Mouse (Mus musculus): ENCODE measurements around the gene Ccr7.

Gene Ccr7

DNA sequence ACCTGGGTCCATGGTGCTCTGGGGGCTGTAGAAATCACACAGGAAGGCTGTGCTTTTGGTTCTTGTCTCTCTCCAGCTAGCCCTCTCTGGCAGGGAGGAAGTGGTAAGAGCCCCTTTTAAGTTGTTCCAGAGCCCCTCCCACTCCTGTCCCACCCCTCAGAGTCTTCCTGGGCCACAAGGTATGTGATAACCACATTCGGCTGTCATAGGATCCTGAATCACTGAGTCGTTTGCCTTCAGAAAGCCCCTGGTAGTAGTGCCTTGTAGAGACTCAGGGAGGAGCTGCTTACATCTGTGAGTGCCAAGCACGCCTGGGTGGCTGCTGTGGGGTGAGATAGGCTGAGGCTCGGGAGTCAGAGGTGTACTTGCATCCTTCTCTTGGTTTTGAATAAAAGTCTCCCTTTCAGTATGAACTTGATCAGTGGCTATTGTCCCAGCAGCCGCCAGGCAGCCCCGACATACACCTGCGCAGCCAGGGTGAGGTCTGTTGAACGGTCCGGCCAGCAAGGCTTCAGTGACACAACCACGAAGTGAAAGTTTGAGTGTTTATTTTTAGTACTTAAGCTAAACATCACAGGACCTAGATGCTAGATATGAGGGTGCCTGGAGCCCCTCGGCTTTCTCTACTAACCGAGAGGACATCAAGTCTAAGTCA, at the start of gene Ccr7:
Gene Ccr7, minus strand, starts transcription at position 91 of the 655 bp plus-strand sequence.
- DNase-seq, result no peak

DNA sequence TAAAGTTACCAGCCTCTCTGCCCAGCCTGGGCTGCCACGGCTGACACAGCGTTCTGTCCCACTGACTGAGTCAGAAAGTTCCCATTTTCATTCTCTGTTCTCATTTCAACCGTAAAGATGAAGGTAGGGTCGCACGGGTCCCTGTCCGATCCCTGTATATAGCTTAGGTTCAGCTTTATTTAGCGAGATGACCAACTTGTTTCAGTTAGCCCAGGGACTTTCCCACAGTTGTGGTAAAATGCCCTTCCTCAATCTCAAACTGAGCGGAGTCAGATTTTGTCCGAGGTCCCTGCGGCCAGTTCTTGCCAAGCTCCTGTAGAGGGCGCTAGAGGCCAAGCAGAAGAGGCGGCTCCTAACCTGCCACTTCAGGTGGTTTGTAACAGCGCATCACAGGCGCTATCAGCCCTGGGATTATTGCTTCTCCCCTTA, 34.3 kb upstream of the Ccr7 start:
- peak; percentile 77 to 84 for DNase-seq

DNA sequence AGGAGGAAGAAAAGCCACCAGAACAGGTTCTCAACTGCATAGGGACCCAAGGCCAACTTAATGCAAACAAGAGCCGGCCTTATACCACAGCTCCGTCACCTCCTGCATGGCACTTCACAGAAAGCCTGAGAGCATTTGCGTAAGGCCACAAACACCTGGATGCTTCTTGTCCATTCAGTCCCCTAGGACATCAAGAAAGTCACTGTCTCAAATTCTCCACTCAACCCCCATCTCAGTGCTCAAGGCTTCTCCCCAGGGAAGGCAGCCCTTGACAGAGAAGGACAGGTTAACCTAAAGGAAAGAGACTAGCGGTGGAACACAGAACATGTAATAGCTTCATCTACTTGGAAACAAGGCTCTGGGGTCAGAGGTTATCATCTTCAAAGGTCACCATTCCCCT, 32.5 kb upstream of the Ccr7 start:
- no peak for DNase-seq

DNA sequence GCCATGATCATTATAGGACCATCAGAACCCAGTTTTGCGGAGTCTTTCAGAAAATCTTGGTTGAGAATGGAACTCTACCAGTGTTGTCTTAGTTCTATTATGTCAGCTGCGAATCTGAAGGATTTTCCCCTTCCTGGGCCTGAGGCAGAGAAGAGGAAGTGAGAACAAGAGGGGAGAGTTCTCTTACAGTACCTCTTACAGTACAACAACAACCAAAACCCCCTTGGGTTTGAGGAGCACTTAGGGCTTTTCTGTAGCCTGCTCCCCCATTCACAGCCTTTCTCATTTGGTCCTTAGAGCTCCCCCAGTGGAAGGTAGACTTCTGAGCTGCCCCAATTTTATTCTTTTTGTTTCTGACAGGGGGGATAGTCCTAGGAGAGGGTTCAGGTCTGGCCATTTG, 32.0 kb upstream of the Ccr7 start:
- no peak for DNase-seq

DNA sequence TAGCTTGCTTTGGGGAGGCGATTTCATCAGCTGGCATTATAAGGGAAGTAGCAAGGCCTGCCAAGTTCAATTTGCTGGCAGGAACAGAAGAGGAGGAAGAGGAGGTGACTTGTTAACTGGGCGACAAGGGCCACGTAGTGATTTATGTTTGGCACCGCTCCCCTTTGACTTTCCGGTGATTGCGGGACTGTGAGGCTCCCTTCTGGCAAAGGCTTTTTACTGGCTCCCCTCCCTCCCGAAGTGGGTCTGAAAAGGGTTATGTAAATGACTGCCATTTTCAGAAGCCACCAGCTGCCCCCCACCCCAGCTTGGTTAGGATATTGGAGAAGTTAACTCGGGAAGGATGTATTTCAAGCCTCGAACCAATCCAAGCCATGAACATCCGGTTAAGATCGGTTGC, 27.7 kb upstream of the Ccr7 start:
- no peak for DNase-seq

- DNase-seq, result no peak
These were observed 25.2 kb upstream of the Ccr7 start for GRCm38 (mm10) chr11:99180071-99180470.

GRCm38 (mm10) chr11:99177925-99178198, 23.0 kb upstream of the Ccr7 start:
- DNase-seq, result no peak

DNA sequence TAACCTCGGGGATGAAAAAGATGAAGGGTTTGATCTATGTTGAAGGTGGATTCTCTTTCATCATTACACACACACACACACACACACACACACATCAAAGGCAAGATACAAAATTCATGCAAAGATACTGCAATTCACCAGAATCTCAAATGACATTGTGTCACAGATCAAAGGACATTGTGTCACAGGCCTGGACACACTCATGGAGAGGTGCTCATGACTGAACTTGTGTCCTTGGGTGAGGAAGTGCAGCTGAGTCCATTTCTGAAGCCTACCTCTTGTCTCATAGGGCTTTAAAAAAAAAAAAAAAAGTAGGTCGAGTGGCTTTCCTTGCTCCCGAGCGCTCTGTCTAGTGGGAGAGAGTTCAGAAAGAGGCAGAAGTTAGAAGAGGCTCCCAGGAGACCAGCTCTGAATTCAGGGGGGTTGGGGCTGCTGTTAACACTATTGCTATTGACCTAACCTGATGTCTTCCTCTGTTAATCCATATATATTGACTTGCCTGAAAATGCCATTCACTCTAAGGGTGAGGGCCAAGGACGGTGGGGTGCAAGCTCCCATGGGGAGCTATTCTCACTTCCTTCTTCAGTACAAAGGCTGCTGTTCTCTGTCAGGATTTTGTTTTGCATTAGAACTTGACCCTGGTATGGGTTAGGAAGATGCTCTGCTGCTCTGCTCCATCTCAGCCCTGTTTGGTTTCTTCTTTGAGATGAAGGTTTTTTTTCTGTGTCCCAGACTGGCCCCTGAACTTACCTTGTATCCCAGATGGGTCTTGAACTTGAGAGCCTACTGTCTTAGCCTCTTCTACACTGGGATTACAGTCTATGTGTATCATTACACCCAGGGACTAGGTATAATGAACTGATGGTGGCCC, 22.4 kb upstream of the Ccr7 start:
- DNase-seq, result no peak

DNA sequence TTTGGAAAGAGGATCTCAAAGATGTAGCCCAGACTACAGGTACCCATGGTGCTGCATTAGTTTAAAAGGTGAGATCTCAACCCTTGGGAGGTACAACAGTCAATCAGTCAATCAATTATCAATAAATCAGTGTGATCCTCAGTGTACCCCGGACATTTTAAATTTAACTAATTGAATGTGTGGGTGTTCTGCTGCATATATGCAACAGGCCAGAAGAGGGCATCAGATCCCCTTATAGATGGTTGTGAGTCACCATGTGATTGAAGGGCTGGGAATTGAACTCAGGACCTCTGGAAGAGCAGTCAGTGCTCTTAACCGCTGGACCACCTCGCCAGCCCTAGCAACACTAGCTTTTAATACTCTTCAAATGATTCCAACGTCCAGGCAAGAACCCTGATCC, 17.1 kb upstream of the Ccr7 start:
- DNase-seq, result no peak

DNA sequence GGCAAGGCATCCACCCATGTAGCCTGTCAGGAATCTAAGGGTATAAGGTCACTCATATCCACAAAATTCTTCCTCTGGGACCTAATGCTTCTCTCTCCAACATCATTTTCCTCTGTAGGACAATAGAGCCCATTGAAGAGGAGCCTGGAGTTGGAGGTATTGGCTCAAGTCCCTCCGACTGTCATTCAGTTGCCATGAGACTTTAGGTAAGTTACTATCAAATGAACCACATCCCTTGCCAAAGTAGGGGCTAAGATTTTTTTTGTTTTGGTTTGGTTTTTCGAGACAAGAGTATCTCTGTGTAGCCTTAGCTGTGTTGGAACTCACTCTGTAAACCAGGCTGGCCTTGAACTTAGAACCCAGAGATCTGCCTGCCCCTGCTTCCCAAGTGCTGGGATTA, 16.6 kb upstream of the Ccr7 start:
- DNase-seq, result no peak

DNA sequence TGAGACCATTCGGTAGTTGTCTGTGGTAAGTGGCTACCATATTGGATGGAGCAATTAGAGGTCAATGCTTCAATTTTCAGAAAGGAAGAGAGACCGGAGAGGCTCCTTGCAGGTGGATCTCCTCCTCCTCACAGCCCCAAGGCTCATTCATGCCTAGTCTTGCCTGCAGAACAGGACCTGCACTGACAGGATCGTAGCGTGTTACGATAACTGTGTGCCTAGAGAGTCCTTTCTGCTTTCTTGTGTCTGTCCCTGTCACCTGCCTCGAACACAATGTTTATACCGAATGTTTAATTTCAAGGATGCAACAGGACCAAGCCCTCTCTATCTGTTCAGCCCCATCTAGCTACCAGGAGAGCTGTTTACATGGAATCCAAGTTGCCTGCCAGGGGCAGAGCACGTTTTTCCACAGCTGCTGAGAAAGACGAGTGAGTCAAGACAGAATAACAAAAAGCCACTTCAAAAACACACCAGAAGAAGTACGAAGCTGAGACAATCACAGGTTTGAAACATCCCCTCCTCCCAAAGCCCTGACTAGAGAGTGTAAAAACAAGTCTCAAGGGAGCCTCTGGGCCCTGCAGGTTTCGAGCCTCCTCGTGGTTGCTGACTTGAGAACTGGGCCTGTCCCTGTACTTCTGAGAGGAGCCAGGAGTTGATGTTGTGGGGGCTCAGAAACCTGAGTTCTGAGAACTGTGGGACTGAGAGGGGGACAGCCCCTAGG, 15.8 kb upstream of the Ccr7 start:
- DNase-seq, result no peak

DNA sequence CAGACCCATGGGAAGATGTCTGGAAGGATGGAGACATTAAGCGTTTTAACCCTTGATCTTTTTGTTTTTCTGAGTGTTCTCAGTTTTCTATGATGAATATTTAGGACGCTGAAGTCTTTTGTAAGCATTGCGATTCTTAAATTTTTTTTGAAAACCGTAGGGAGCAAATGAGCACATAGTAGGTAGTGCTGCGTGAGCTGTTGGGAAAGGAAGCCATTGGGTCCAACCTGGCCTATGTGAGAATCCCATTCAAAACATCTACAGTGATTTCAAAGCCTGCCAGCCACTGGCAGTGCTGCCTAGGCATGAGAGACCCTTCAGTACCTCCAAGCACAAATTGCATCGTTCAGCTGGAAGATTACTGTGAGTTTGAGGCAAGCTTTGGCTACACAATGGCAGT, 15.1 kb upstream of the Ccr7 start:
- DNase-seq, result no peak

DNA sequence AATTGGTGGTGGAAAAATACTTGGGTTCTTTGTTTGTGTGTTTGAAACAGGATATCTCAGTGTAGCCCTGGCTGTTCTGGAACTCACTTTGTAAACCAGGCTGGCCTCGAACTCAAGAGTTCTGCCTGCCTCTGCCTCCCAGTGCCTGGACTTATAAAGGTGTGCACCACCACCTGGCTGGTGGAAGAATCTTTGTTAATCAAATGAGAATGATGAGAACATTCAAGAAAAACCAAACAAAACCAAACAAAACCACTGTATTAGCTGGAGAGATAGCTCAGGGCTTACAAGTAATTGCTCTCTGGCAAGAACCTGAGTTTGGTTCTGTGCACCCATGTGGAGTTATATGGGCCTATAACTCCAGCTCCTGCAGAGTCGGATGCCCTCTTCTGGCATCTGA, 14.6 kb upstream of the Ccr7 start:
- no peak for DNase-seq

DNA sequence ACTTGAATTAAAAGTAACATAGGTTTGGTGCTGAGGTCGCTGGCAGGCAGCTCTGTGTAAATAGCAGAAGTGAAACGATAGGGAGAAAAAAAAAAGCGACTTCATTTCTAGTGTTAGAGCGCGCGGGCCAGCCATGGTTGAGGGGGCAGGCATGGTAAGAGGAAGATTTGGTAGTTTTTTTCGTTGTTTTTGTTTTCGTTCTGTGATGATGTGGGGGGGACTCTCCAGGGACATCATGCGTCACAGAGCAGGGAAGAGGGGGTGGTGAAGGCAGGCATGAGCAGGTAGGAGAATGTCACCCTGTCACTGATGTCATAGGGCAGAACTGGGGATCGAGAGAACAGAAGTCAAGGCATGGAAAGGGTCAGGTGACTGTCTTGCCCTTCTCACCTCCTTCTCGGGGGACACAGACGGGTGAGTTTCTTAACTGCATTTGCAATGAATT, 13.2 kb upstream of the Ccr7 start:
- no peak for DNase-seq

DNA sequence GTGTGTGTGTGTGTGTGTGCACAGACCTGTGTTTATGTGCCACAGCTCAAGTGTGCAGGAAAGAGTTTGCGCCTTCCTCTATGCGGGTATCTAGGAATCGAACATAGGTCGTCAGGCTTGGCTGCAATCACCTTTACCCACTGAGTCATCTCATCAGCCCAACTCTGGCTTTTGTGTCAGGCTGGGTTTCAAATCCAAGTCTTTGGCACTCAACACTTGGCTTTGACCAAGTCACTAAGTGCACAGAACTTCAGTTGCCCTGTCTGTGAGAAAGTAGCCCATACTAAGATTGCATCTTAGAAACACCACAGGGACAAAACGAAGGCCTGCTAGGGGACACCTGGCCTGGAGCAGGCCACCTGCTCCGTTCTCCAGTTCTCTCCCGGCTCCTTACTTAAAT, 12.7 kb upstream of the Ccr7 start:
- no peak for DNase-seq

- no peak for DNase-seq
These were observed 11.4 kb upstream of the Ccr7 start for GRCm38 (mm10) chr11:99166241-99166640.

DNA sequence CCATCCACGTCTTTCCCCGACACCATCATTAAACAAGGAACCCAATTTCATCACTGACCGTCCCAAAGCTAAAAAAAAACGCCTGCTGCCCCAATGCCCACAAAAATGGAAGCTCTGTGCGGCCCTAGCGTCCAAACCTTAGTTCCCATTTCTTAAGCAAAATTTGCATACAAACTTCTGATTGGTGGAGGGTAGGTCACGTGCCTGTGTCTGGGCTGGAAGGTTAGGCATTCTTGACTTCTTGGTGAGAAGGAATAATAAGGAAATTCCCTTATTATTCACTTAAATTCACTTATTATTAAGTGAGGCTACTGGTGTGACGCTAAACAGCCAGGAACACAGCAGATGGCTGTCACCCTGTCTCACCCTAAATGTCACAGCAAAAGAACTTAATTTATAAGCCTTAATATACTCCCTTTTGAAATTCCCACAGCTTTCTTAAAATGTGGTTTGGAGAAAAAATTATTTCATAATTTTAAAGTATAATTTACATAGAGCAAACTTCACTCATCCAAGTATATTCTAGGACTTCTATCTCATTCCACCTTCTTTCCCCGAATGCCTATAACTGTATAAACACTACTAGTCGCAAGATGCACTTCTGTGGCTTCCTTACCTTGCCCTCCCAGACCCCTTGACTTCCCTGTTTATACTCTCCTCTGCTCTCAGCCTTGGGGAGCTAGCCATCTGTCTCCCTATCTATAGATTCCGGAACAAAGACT, 10.3 kb upstream of the Ccr7 start:
- DNase-seq, result no peak

GRCm38 (mm10) chr11:99162972-99163686, 8.3 kb upstream of the Ccr7 start:
- DNase-seq, result no peak

GRCm38 (mm10) chr11:99161648-99162047, 6.8 kb upstream of the Ccr7 start:
- DNase-seq, result no peak

GRCm38 (mm10) chr11:99160228-99160627, 5.4 kb upstream of the Ccr7 start:
- DNase-seq, result no peak

DNA sequence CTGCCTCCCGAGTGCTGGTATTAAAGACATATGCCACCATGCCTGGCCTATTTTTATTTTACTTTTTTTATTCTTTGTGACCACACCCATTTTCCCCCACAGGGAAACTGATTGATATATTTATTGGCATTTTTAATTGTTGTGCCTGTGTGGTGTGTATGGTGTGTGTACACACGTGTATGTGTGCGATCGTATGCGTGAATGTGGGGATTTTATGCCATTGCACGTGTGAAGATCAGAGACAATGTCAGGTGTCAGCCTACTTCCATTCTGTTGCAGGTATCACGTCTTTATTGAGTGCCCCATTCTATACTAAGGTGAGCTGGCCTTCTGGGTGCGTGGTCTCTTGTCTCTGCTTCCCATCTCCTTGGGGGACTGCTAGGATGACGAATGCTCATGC, 940 bp upstream of the Ccr7 start:
- DNase-seq, result no peak
